Mouse (Mus musculus) heart, adult 2 months (tissue): Measurements from ENCODE around the gene Tmem254a.
"Not testable (repeated sequence)": the region's sequence is repeated elsewhere in the genome, so short reads cannot be mapped to it uniquely, and the experiment has no call there.

Experiments
- CTCF ChIP-seq: fragments of 200-600 bp; IDR thresholded peaks from 2 replicates; pipeline ENCODE4 v1.8.1; 2022; ENCODE audit warnings: antibody characterized with exemption, mild to moderate bottlenecking, moderate library complexity
- EP300 ChIP-seq: fragments of 200-500 bp; IDR thresholded peaks from 2 replicates; pipeline ENCODE4 v1.6.1; 2011; ENCODE audit warnings: low read depth, low read length, control low read depth; ENCODE audit not compliant: insufficient read depth
- POLR2A ChIP-seq: fragments of 200-500 bp; IDR thresholded peaks from 2 replicates; pipeline ENCODE4 v1.6.1; 2011; ENCODE audit warnings: mild to moderate bottlenecking, low read depth, low read length, control low read depth; ENCODE audit not compliant: insufficient read depth

GRCm38 (mm10) chr14:25903000-25903399 is 24.5 kb downstream of the Tmem254a start, which contains the start of gene Plac9a:
- TF ChIP-seq CTCF, POLR2A, EP300: not testable (repeated sequence)
